Mouse (Mus musculus) liver, adult (tissue): ENCODE measurements around the gene Cep131.

Experiments
- GATA4 ChIP-seq: IDR thresholded peaks from 2 replicates; pipeline ENCODE4 v1.6.1; 2014; ENCODE audit warnings: mild to moderate bottlenecking, low read length; ENCODE audit not compliant: insufficient replicate concordance

Gene Cep131

GRCm38 (mm10) chr11:120070286-120070930 is 16.2 kb downstream of the Cep131 start:
- TF ChIP-seq GATA4, result no peak

- TF ChIP-seq GATA4, result no peak
Measured at GRCm38 (mm10) chr11:120069261-120069660, 17.4 kb downstream of the Cep131 start.

GRCm38 (mm10) chr11:120067834-120068233 is 18.8 kb downstream of the Cep131 start:
- no peak for TF ChIP-seq GATA4

GRCm38 (mm10) chr11:120065291-120065690 is 21.3 kb downstream of the Cep131 start:
- TF ChIP-seq GATA4, result no peak

- TF ChIP-seq GATA4, result no peak
Measured at GRCm38 (mm10) chr11:120064668-120065040, 22.0 kb downstream of the Cep131 start.

GRCm38 (mm10) chr11:120064006-120064667 is 22.5 kb downstream of the Cep131 start:
- TF ChIP-seq GATA4, result no peak

- TF ChIP-seq GATA4, result no peak
Measured at GRCm38 (mm10) chr11:120063326-120063725, 23.3 kb downstream of the Cep131 start.

GRCm38 (mm10) chr11:120060634-120061033 is 26.0 kb downstream of the Cep131 start:
- no peak for TF ChIP-seq GATA4

GRCm38 (mm10) chr11:120055953-120056732 is 30.5 kb downstream of the Cep131 start:
- TF ChIP-seq GATA4, result no peak

GRCm38 (mm10) chr11:120053846-120054245 is 32.8 kb downstream of the Cep131 start:
- TF ChIP-seq GATA4, result no peak

- TF ChIP-seq GATA4, result no peak
Measured at GRCm38 (mm10) chr11:120052274-120052673, 34.4 kb downstream of the Cep131 start.

GRCm38 (mm10) chr11:120051124-120051811 is 35.4 kb downstream of the Cep131 start:
- TF ChIP-seq GATA4, result no peak

GRCm38 (mm10) chr11:120049067-120049466 is 37.6 kb downstream of the Cep131 start:
- TF ChIP-seq GATA4, result no peak

- no peak for TF ChIP-seq GATA4
Measured at GRCm38 (mm10) chr11:120048252-120048556, 38.4 kb downstream of the Cep131 start.

- TF ChIP-seq GATA4, result no peak
Measured at GRCm38 (mm10) chr11:120047531-120048251, 38.9 kb downstream of the Cep131 start.

GRCm38 (mm10) chr11:120046553-120047191 is 40.0 kb downstream of the Cep131 start, which contains the start of gene Aatk:
TSS of gene Aatk (minus strand) at chr11:120047167.
- TF ChIP-seq GATA4, result no peak
